Mouse (Mus musculus) liver, embryonic 12.5 days (tissue): ENCODE measurements around the gene Tmem233. TPM values are rescaled to one million over a fixed set of nuclear protein-coding genes. Genes with fewer than 3 reads are reported as not detected.
A peak's percentile ranks its signal among the peaks of the same experiment; 100 is the strongest.

Source experiments
- ATAC-seq: fragments of 200-750 bp; cut with Nextera tagmentation; 2 replicates; pipeline ENCODE4 v1.8.0; 2017; ENCODE audit warnings: moderate number of reproducible peaks, mild to moderate bottlenecking, moderate library complexity
- H3K27ac ChIP-seq: fragments of 300-500 bp; sonication (generic); 2 replicates; pipeline ENCODE4 v1.5.1; 2016; ENCODE audit warnings: mild to moderate bottlenecking
- H3K27me3 ChIP-seq: fragments of 300-500 bp; sonication (generic); replicated peaks from 2 replicates; pipeline ENCODE4 v1.6.1; 2016; ENCODE audit warnings: mild to moderate bottlenecking, moderate library complexity
- H3K36me3 ChIP-seq: fragments of 300-500 bp; sonication (generic); 2 replicates; pipeline ENCODE4 v1.6.1; 2016; ENCODE audit warnings: mild to moderate bottlenecking, moderate library complexity
- H3K4me1 ChIP-seq: fragments of 300-500 bp; sonication (generic); 2 replicates; pipeline ENCODE4 v1.6.1; 2016
- H3K4me2 ChIP-seq: fragments of 300-500 bp; sonication (generic); 2 replicates; pipeline ENCODE4 v1.6.1; 2016; ENCODE audit warnings: mild to moderate bottlenecking, moderate library complexity
- H3K4me3 ChIP-seq: fragments of 300-500 bp; sonication (generic); 2 replicates; pipeline ENCODE4 v1.5.1; 2016; ENCODE audit warnings: mild to moderate bottlenecking, moderate library complexity
- H3K9ac ChIP-seq: fragments of 300-500 bp; sonication (generic); 2 replicates; pipeline ENCODE4 v1.6.1; 2016; ENCODE audit warnings: mild to moderate bottlenecking, moderate library complexity
- H3K9me3 ChIP-seq: fragments of 300-500 bp; sonication (generic); replicated peaks from 2 replicates; pipeline ENCODE4 v1.6.1; 2016; ENCODE audit warnings: mild to moderate bottlenecking, moderate library complexity
- WGBS: fragments of 180-500 bp; shearing (Covaris S2); methylation state at CpG from one replicate; pipeline ENCODE4 v1.1.7; 2016; ENCODE audit not compliant: insufficient replicate concordance; 5-methylcytosine and 5-hydroxymethylcytosine counted together
- polyA plus RNA-seq: library from polyadenylated mRNA; unstranded; fragments of >200 nt; fragmentation: Nextera tagmentation; extraction: Ambion mirVana; gene quantifications from 2 replicates; pipeline ENCODE4 v1.2.1, GENCODE M21; 2016

The Tmem233 gene
- polyA plus RNA-seq, 1 experiment from 2014 or later: not detected

DNA sequence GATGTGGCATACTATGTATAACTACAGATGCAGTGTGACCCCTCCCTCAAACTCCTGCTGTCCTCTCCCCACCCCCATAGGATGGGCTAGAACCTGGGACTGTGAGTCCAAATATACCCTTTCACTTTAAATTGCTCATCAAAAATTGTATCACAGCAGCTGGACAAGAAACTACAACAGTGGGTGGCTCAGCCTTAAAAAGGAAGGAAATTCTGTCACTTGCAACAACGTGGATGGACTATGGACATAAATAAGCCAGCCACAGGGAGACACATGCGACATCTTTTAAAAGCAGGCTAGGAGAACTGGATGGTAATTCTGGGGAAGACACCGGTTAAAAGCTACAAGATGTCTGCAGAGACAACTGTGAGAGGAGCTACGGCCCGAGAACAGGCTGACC lies 66.5 kb downstream of the Tmem233 start:
- Histone ChIP-seq H3K9me3 (no peaks in the 10 kb centered on the region), H3K9ac (no peak overlapping the region), H3K4me3 (no peak overlapping the region), H3K27me3 (no peaks in the 10 kb centered on the region), H3K4me2 (no peak overlapping the region), H3K36me3 (peaks cover 89% of the 10 kb centered on the region), H3K27ac (0 out of 2 replicates have a peak overlapping the region, but pooled peaks have one; percentile 4), H3K4me1 (peaks cover 65% of the 10 kb centered on the region)
- WGBS: 82% methylated on average over 5 of the region's 5 CpGs
- ATAC-seq: no peak

- Histone ChIP-seq H3K9me3 (no peaks in the 10 kb centered on the region), H3K27me3 (no peaks in the 10 kb centered on the region), H3K27ac (0 out of 2 replicates have a peak overlapping the region, but pooled peaks have one; percentile 9), H3K36me3 (peaks cover 66% of the 10 kb centered on the region), H3K4me1 (peaks cover 55% of the 10 kb centered on the region), H3K9ac (no peak overlapping the region), H3K4me3 (no peak overlapping the region), H3K4me2 (no peak overlapping the region)
- 87% methylated on average over 11 of the region's 11 CpGs for WGBS
- ATAC-seq: no peak
Measured at GRCm38 (mm10) chr5:116014237-116014636, 68.8 kb downstream of the Tmem233 start.

DNA sequence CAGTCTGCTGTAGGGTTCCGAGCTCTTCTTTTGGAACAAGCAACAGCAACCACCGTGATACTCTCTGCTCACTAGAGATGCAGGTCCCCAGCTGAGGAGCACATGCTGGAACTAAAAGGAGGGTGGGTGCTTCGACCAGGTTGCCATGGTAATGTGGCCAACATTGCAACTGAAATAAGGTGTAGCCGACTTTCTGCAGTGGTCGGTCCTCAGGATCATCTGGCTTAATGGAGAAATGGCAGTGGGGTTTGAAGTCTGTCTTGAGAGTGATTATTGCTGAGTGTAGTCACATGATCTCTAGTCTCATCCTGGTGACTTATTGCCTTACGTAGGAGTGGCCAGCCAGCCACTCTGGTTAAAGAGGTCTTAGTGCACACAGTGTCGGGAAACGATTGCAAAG lies 69.2 kb downstream of the Tmem233 start:
- Histone ChIP-seq H3K4me1 (peaks cover 55% of the 10 kb centered on the region), H3K9ac (no peak overlapping the region), H3K4me3 (no peak overlapping the region), H3K27ac (no peak overlapping the region), H3K27me3 (no peaks in the 10 kb centered on the region), H3K4me2 (no peak overlapping the region), H3K9me3 (no peaks in the 10 kb centered on the region), H3K36me3 (peaks cover 62% of the 10 kb centered on the region)
- WGBS: 76% methylated on average over 8 of the region's 8 CpGs
- no peak for ATAC-seq

- H3K4me3 ChIP-seq: no peak overlapping the region
Measured at GRCm38 (mm10) chr5:116012503-116012902, 70.5 kb downstream of the Tmem233 start.

GRCm38 (mm10) chr5:116011700-116012099 lies 71.3 kb downstream of the Tmem233 start:
- Histone ChIP-seq H3K27me3 (no peaks in the 10 kb centered on the region), H3K9ac (no peak overlapping the region), H3K4me3 (no peak overlapping the region), H3K27ac (0 out of 2 replicates have a peak overlapping the region, but pooled peaks have one; percentile 40), H3K36me3 (peaks cover 60% of the 10 kb centered on the region), H3K4me1 (peaks cover 53% of the 10 kb centered on the region), H3K4me2 (no peak overlapping the region), H3K9me3 (no peaks in the 10 kb centered on the region)
- ATAC-seq: no peak
- WGBS: 65% methylated on average over 7 of the region's 7 CpGs

More at GRCm38 (mm10) chr5:116012503-116012902, 70.5 kb downstream of the Tmem233 start:
- WGBS: 76% methylated on average over 7 of the region's 7 CpGs
- Histone ChIP-seq H3K4me1 (peaks cover 48% of the 10 kb centered on the region), H3K9ac (no peak overlapping the region), H3K27ac (0 out of 2 replicates have a peak overlapping the region, but pooled peaks have one; percentile 34), H3K36me3 (peaks cover 60% of the 10 kb centered on the region), H3K9me3 (no peaks in the 10 kb centered on the region), H3K27me3 (no peaks in the 10 kb centered on the region), H3K4me2 (no peak overlapping the region)
- ATAC-seq: no peak

DNA sequence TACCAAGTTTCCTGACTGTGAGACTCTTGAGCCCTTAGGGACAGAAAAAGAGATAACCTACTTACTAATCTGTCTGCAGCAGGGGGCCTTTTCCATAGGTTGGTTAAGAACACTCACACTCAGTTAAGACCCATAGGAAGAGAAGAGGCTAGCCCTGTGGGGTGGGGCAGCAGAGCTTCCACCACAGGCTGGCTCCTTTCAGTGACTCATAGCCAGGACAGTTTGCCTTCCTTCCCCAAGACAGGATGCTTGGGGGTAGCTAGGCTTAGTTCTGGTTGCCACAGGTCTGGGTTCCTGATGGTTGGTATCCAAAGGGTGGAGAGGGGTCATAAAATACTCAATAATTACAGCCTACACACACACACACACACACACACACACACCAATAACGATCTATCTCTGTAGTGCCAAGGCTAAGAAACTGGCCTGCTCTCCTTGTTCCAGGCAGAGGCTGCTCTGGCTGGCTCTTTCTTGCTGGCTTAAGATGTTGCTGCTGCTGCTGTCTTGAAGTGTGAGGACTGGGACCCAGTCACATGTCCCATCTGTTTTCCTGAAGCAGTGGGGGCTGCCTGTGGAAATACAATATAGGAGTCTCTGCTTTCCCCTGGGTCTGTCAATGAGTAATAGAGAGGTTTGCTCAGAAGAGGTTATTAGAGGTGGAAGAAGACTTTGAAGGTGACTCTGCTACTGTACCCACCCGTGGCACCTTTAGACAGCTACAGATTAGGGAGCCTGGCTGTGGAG lies 73.0 kb downstream of the Tmem233 start:
- H3K4me2 ChIP-seq: no peak overlapping the region
- H3K4me3 ChIP-seq: no peak overlapping the region
- 0 out of 2 replicates have a peak overlapping the region, but pooled peaks have one; percentile 3 for H3K27ac ChIP-seq
- peak; percentile 27; the same call in 1 of the 2 replicates for ATAC-seq
- no peak overlapping the region for H3K9ac ChIP-seq
- no peaks in the 10 kb centered on the region for H3K27me3 ChIP-seq
- H3K4me1 ChIP-seq: peaks cover 50% of the 10 kb centered on the region
- H3K9me3 ChIP-seq: no peaks in the 10 kb centered on the region
- WGBS: 71% methylated on average over 2 of the region's 2 CpGs
- peaks cover 59% of the 10 kb centered on the region for H3K36me3 ChIP-seq

DNA sequence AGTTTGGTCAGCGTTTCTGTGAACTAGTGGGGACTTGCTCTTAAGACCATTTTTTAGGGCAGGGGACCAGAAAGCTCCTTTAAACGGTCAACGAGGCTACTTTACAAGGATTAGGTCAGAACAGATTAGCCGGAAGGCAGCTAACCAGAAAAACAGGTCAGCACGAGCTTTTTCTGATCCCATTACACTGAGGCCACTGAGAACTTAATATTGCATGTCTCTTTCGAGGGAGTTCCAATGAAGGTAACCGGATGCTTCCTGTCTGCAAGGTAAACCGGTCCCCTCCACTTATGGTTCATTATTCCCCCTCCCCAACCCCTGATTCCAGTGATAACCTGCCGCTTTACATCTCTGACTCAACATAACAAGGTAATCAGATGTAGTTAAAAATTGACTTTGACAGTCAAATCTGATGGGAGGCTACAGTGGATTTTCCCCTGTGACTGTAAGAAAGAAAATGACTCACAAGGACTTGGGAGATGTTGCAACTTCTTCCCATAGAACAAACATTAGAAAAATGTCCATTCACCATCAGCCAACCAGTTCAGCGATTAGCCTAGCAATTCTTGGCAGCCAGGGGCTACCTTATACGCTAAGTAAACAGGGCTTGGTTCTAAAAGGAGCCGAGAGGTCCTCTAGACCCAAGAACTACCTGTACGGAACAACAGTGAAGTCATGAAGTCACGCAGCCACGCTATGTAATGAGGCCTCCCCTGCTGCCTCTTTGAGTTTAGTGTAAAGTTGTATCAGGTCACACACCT lies 73.8 kb downstream of the Tmem233 start:
- peaks cover 59% of the 10 kb centered on the region for H3K36me3 ChIP-seq
- no peak overlapping the region for H3K4me2 ChIP-seq
- no peaks in the 10 kb centered on the region for H3K9me3 ChIP-seq
- no peaks in the 10 kb centered on the region for H3K27me3 ChIP-seq
- no peak overlapping the region for H3K4me3 ChIP-seq
- peaks cover 43% of the 10 kb centered on the region for H3K4me1 ChIP-seq
- 79% methylated on average over 15 of the region's 15 CpGs for WGBS
- no peak overlapping the region for H3K27ac ChIP-seq
- no peak overlapping the region for H3K9ac ChIP-seq
- no peak for ATAC-seq

GRCm38 (mm10) chr5:116007723-116008122 lies 75.3 kb downstream of the Tmem233 start:
- H3K9ac ChIP-seq: no peak overlapping the region
- H3K4me1 ChIP-seq: peaks cover 28% of the 10 kb centered on the region
- H3K27me3 ChIP-seq: no peaks in the 10 kb centered on the region
- no peak overlapping the region for H3K27ac ChIP-seq
- peaks cover 59% of the 10 kb centered on the region for H3K36me3 ChIP-seq
- WGBS: 77% methylated on average over 13 of the region's 13 CpGs
- H3K9me3 ChIP-seq: no peaks in the 10 kb centered on the region
- ATAC-seq: 0 out of 2 replicates have a peak, but pooled peaks have one; percentile 13
- no peak overlapping the region for H3K4me3 ChIP-seq
- no peak overlapping the region for H3K4me2 ChIP-seq

- Histone ChIP-seq H3K27ac (no peak overlapping the region; the same call in 1 of the 2 replicates), H3K9me3 (no peaks in the 10 kb centered on the region), H3K4me3 (no peak overlapping the region), H3K27me3 (no peaks in the 10 kb centered on the region), H3K36me3 (peaks cover 70% of the 10 kb centered on the region), H3K4me1 (peaks cover 28% of the 10 kb centered on the region), H3K4me2 (no peak overlapping the region), H3K9ac (no peak overlapping the region)
- no peak for ATAC-seq
- 83% methylated on average over 22 of the region's 22 CpGs for WGBS
Measured at GRCm38 (mm10) chr5:116006324-116007099, 76.5 kb downstream of the Tmem233 start.

- H3K27me3 ChIP-seq: no peaks in the 10 kb centered on the region
- no peak for ATAC-seq
- H3K4me2 ChIP-seq: no peak overlapping the region
- H3K27ac ChIP-seq: no peak overlapping the region
- no peaks in the 10 kb centered on the region for H3K9me3 ChIP-seq
- peaks cover 92% of the 10 kb centered on the region for H3K36me3 ChIP-seq
- no peak overlapping the region for H3K9ac ChIP-seq
- peaks cover 15% of the 10 kb centered on the region for H3K4me1 ChIP-seq
- no peak overlapping the region for H3K4me3 ChIP-seq
- WGBS: 90% methylated on average over 10 of the region's 10 CpGs
Measured at GRCm38 (mm10) chr5:116004271-116004670, 78.8 kb downstream of the Tmem233 start.

GRCm38 (mm10) chr5:116003825-116004224 lies 79.2 kb downstream of the Tmem233 start:
- no peak overlapping the region for H3K4me2 ChIP-seq
- H3K27ac ChIP-seq: no peak overlapping the region
- H3K4me1 ChIP-seq: peaks cover 10% of the 10 kb centered on the region
- H3K36me3 ChIP-seq: peaks cover 97% of the 10 kb centered on the region
- 76% methylated on average over 13 of the region's 13 CpGs for WGBS
- H3K4me3 ChIP-seq: no peak overlapping the region
- no peak for ATAC-seq
- H3K27me3 ChIP-seq: no peaks in the 10 kb centered on the region
- no peaks in the 10 kb centered on the region for H3K9me3 ChIP-seq
- no peak overlapping the region for H3K9ac ChIP-seq
